Mouse (Mus musculus) mouse trophoblast stem cell (cell line): ENCODE results near the gene Heg1.

Source experiments
- in situ Hi-C, 2 experiments: fragments of 300-500 bp; cut with MseI, MboI; formaldehyde crosslinking; loops; 2 replicates in 1 of 2; 3 replicates in 1 of 2; pipeline ENCODE4 v1.15.1; 2025

Heg1 gene

DNA sequence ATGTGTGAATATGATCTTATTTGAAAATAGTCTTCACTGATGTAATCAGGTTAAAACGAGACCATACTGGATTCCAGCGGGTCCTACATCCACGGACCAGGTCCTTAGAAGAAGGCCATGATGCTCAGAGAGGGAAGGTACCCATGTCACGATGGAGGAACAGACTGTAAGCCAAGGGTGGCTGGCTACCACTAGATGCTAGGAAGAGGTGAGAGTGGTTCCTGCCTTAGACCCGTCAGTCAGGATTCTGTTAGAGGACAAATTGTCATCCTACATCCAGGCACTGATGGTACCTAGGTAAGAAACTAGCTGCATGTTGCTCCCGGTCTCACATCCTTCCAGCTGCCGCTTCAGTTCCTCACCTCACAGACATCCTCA lies 6.9 kb upstream of the Heg1 start:
- in situ Hi-C loops, result no loop called here

DNA sequence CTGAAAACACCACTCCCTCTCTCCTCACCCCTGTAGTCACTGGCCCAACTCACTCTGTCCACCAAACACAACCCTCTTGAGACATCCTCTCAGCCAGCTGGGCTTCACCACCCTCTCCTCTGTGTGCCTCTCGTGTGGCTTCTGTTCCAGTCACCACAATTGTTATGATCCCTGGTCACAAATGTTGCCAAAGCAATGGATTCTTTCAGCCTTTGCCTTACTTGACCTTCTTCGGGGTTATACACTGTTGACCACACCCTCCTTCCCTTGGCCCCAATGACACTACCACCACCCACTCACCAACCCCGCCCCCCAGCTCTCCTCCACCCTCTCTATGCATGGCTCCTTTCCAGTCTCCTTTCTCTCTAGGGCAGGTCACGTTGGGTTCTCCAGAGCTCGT lies 6.3 kb upstream of the Heg1 start:
- in situ Hi-C loops, result no loop called here

DNA sequence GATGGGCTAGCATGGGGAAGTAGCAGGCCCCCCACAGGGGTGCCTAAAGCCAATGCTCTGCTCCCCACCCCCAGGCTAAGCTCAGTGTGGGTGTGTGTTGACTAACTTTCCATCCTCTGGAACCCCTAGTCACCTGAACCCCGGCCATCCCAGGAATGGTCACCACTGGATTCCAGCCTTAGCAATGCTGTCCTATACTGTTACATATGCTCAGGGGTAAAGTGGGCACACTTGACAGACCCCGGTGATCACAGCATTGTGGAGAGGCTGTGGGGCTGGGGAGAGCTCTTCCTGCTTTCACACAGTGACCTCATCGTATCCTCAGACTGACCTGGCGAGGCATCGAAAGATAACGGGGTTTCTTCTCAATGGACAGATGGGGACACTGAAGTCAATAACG lies 3.9 kb upstream of the Heg1 start:
- in situ Hi-C loops, result no loop called here

DNA sequence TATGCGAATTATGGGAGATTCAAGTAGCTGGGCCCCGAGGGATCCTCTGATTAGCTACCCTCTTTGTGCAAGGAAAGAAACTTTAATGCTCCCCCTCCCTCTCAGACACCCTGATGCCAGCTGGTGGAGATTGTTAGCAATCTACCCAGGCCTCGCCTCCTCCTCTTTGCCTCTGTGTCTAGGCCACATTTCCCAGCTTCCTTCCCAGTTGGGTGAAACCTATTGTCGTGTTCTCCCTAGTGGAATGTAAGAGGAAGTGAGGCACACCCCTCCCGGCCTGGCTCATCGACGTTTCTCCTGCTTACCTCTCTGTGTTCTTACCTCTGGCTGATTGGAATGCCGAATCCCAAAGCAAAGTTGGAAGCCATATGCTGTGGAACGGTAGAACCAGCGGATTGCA lies 3.4 kb upstream of the Heg1 start:
- in situ Hi-C loops, result no loop called here

DNA sequence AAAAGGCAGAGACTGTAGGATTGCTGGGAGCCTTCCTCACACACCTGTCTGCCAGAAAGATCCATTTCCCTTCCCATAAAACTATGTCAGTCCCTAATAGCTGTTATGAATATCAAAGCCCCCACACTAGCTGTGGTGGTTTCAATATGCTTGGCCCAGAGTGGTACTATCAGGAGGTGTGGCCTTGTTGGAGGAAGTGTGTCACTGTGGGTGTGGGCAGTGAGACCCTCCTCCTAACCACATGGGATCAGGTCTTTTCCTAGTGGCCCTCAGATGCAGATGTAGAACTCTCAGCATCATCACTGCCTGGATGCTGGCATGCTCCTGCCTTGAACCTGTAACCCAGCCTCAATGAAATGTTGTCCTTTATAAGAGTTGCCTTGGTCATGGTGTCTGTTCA lies 2.5 kb upstream of the Heg1 start:
- in situ Hi-C loops, result no loop called here

DNA sequence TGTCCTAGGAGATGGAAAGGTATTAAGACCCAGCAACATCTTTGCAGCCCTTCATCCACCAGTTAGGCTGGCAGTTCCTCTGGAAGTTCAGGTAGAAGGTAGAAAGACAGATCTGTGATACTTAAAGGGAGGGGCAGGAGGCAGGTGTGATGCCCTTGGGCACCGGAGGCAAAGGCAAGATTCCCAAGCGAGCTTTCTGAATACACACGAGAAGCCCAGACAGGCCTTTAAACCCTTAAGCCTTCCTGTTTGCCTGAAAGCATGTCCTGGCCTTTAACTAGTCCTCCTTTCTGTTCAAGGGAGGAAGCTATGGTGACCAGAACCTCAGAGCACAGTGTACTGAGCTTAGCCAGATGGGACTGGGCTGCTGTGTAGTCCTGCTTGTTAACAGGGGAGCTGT lies 1.5 kb upstream of the Heg1 start:
- in situ Hi-C loops, result no loop called here

DNA sequence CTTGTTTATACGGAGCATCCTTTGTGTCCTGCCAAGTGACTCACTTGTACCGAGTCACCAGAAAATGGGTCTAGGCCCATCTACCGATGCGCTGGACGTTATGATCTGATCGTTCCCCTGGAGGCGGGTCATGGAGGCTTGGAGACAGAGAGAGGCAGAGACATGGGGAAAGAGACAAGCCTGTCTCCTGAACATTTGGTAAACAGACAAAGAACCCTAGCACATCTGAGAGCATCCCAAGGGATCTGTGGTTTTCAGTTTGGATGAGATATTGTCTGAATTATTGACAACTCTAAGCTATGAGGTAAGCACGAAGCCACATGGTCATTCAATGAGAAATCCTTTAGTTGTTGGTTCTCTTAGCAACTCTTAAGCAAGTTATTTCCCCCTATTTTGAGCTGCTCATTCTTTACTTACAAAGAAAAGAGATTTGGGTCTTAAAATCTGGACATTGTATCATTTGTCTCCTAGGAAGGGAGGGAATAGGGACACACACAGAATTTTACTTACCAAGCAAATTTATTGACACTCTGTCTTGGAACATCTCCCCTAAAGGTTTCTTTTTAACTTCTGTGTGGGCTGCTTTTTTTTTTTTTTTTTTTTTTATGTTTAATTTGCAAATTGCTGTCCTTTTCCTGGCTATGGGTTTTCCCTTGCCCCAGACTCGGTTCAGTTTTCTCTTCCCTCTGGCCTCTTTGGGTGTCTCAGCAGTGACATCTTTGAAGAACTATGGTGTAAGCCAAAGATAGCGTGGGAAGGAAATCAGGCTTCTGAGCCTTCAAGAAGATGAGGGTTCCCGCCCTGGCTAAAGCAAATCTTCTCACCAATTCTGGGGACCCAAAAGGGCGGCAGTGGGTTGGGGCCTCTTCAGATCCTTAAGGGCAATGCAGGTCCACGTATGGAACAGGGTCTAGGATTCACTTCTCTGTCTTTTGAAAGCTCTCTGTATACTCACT lies 686 bp upstream of the Heg1 start:
- in situ Hi-C loops, result no loop called here

DNA sequence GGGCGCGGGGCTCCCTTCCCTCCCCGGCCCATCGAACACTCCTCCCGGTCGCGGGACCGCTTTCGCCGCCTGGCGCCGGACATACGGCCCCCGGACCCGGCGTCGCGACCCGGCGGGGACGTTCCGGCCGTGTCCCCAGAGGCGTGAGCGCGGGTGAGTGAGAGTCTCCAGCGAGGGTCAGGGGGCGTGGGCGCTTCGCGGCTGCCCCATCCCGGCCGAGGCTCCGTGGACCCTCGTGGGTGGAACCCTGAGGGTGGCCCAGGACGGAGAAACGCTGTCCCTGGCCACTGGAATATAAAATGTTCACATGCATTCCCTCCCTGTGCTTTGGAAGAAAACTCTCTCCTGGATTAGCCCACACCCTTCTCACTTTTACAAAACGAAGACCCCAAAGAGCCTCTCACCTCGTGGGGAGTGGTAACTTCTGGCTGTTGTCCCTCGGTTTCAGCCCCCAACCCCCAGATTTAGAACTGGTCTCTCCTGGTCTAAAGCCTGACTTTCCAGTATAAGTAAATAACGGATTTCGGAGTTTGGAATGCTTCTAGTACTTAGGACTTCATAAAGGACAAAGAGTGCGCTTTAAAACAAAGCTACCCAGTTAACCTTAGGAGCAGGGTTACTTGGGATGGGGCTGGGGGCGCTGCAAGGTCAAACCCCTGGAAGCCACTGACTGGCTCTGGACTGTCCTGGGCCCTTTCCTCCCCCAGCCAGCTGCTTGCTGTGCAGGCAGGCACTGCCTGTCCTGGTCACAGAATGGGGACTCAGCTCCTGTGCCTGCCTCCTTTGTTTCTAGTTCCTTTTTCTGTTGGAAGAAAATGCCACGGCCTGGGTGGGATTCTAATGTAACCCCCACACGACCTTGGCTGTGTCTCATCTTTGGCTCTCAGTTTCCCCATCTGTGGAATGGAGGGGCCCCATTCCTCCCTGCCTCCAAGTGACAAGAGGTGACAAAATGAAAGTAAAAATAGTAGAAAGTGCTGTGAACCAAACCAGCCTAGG lies 832 bp downstream of the Heg1 start:
- in situ Hi-C loops, result no loop called here

DNA sequence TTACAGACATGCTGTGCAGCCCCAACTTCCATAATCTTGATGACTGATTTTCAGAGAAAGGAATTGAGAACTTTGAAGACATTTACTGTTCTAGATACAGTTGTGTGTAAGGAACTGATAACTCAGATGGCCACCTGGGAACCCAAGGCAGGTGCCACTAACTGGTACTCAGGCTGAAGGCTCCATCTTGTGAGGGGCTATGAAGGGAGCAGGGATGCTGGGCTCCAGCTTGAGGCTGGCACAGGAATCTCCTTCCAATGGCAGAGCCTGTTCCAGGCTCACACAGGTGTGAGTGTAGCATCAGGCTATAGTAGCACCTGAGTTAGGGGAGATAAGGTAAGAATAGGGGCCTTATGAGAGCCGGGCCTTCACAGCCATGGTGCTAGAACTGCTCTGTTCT lies 1.9 kb downstream of the Heg1 start:
- in situ Hi-C loops, result no loop called here

DNA sequence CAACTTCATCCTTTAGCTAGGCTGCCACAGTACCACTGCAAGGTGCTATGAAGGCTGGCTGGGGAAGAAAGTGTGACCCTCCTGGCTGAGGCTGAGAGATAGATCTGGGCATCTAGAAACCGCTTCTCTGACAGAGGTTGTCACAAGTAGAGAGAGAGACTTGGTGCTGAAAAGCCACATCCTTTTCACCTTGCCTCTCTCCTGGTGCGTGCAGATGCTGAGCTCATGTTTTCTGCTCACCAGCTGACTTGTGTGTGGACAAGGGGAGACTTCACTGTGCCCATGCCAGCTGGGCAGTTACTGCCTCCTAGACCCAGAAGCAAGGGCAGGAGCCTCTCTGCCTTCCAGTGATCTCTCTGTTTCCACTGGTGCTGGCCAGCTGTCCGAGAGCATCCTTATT lies 3.6 kb downstream of the Heg1 start:
- in situ Hi-C loops, result no loop called here

DNA sequence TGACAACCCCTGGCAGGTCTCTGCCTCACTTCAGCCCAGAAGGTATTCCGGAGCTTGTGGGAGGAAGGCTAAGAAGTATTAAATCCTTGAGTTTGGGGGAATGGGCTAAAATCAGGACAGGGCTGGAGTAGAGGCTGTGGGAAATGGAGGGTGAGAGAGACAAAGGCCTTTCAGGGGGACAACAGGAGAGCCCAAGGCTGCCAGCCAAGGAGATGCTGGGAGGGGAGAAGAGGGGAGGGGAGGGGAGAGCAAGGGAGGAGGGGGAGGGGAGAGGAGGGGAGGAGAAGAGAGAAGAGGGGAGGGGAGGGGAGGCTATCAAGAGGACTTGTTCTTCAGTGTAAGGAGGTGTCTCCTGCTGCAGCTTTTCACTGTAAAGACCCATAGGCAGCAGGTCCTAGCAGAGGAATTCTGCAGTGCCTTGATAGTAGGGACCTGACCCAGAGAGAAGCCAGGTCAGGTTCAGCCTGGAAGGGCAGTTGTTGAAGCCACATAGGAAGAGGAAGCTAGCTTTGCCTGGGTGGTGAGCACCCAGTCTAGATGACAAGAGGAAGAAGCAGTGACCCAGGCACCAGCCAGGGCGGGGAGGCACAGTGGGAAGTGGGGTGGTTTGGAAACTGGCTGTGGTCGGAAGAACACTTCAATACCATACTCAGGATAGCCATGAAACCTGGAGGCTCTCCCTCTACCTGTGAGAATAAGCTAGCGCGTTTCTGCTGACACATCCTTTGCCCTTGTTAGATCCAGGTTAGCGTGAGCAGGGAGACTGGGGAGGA lies 7.0 kb downstream of the Heg1 start:
- in situ Hi-C loops, result no loop called here

DNA sequence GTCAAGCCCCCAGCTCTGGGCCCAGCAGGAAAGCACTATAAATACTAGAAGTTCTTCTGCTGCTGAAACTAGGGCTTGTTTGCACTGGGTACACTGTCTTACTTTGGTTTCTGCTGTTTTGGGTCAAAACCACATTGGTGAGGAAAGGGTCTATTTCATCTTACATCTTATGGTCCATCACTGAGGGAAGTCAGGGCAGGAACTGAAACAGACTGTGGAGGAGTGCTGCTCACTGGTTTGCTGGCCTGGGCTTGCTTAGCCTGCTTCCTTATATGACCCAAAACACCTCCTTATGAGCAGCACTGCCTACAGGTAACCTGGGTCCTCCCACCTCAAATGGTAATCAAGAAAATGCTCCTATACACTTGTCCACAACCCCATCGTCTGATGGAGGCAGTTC lies 9.4 kb downstream of the Heg1 start:
- in situ Hi-C loops, result no loop called here

DNA sequence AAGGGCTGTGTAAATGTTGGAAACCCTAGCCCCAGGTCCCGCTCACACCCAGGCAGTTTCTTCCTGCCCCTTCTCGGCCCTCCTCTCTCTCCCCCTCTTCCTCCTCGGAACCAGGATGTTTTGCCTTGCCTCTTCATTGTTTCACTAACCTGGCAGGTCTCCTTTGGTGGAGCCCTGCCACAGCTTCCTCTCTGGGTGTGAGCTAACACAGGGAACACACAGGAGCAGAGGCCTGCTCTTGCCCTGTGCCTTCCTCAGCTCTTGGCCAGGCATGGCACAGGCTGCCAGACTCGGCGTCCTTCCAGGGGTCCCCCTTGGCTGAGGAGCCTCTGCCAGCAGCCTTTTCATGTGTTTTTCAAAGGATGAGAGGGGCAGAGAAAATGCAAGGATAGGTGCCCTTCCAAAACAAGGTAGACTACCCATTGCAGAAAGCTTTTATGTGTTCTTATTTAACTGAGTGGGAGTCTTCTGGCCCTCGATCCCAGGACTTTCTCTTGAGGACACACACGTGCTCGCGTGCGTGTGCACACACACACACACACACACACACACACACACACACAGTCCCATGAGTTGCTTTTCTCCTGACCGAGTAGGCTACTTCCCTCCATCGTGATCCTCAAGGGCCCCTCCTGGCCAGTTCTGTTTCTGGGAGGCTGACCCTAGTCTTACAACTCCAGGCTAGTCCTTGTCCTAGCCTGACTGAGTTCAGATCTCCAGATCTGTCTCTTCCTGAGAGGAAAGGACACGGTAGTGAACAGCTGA lies 12.8 kb downstream of the Heg1 start:
- in situ Hi-C loops, result no loop called here

DNA sequence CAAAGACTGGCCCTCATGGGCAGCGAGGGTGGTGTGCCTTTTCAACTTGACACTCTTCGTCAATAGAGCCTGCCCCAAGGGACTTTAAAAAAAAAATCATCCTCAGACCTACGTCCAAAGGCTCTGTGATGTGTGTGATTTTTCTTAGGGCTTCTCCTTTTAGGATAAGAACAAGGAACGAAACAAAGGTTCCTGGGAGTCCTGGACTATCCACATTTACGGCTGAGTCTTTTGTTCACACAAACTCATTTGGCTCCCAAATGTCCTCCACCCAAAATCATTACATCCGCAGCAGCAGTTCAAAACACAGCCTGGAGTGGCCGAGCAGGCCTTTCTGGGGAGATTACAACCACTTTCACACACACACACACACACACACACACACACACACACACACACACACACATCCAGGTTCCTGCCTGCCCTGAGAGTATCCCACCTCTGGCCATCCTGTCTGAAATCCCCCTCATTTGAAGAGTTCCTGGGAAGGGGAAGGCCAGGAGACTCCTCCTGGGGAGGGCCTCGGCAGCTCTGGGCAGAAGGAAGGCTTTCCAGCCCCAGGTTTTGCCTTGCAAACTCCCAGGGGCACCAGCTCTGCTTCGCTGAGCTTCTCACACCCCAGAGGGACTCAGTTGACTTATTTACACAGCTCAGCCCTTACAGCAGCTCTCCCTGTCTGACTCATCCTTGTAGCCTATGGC lies 13.6 kb downstream of the Heg1 start:
- in situ Hi-C loops, result no loop called here

DNA sequence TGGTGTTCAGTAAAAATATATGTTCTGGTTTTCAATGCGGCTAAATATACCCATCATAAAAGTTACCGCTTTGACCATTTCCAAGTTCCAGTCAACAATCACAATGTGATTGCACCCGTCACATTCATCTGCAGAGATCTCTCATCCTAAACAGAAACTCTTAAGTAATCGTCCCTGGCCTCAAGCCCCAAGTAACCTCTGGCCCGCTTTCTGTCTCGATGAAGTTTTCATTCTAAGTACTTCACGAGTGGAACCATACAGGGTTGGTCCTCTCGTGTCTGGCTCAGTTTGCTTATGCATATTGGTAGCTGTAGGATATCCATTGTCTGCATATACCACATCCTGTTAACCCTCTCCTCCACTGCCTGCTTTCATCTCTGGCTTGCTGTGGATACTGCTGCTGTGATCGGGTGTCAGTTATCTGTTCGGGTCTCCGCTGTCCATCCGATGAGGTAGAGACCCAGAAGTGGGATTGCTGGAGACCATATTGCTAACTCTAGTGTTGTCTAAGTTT lies 14.2 kb downstream of the Heg1 start:
- in situ Hi-C loops, result no loop called here

DNA sequence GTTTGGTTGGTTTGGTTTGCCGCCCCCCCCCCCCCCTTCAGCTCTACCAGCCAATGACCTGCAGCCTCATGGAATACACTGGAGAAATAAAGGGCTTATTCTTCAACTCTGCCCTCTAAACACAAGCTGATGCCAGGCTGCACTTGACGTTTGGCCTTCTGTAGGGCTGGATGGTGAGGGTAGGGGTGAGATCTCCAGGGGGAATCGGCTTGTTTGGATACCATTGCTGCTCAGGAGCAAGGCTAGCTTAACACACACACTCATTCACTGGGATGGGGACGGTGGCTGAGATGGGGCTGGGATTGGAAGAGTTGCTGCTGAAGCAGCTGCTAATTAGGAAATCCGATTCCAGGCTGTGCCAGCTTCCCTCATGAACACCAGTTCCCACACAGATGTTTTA lies 16.4 kb downstream of the Heg1 start:
- in situ Hi-C loops, result no loop called here

DNA sequence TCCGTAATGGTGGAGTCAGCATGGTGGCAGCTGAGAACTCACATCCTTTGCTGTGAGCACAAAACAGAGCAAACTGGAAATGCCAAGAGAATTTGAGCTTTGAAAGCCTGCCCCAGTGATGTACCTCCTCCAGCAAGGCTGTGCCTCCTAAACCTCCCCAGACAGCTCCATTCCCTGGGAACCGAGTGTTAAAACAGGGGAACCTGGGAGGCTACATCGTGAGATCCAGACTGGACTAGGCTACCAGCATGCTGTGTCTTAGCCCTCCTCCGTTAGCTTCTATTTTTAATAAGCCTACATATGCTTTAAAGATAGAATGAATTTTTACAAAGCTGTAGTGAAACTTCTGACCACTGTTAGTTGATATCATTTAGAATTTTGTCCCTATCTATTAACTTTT lies 17.7 kb downstream of the Heg1 start:
- in situ Hi-C loops, result no loop called here

DNA sequence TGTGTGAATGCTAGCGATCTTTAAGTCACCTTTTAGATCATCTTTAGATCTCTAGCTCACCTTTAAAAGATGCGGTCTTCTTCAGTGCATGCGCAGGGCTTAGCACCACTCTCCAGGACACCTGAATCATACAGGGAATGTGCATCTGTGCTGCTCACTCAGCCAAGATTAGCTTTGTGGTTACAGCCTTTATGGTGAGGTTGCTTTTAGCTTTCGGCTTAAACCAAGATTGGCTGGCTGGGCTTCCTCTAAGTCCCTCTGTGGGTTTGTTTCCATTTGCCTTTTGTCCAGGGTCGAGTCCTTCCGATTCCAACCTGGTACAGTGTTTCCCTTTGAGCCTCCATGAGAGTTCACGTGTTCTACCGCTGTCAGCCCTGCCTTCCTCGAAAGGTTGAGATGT lies 20.1 kb downstream of the Heg1 start:
- in situ Hi-C loops, result no loop called here

DNA sequence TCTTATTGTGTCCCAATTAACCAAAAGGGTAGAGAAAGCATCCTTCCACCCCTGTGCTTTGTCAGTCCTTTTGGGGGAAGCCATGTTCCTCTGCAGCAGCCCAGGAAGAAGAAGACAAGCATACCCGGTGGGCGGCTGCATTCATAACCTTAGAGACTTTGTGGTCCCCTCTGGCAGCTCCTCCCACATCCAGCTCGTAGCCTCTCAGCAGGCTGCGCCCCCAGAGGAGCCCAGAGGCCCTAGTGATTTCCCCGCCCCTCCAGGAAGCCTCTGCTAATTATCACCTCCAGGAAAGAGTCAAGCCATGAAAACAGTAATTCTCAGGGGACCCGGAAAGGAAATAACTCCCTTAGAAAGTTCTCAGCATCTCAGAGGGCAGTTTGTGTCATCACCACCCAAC lies 21.1 kb downstream of the Heg1 start:
- in situ Hi-C loops, result no loop called here
